Mouse (Mus musculus): ENCODE data around the gene Cox8b.

The Cox8b gene

GRCm38 (mm10) chr7:140859997-140860396 is 40.2 kb downstream of the Cox8b start:
- no peak for DNase-seq

GRCm38 (mm10) chr7:140858746-140859145 is 41.5 kb downstream of the Cox8b start:
- no peak for DNase-seq

- DNase-seq, result peak; percentile 36 to 40
Measured at GRCm38 (mm10) chr7:140857550-140858505, 42.4 kb downstream of the Cox8b start, which contains the start of gene Bet1l. Gene Bet1l (minus strand): TSS chr7:140857577.

GRCm38 (mm10) chr7:140856785-140857549 is 43.3 kb downstream of the Cox8b start, which contains the start of gene Ric8a:
Gene Ric8a (plus strand): TSS chr7:140856957.
- peak; percentile 89 to 91 for DNase-seq

- peak; percentile 84 to 85 for DNase-seq
Measured at GRCm38 (mm10) chr7:140855860-140856784, 44.1 kb downstream of the Cox8b start, which contains the start of gene Gm45785. Gene Gm45785 (minus strand): TSS chr7:140856331.

- peak in 1 of 2 experiments; percentile 39 for DNase-seq
Measured at GRCm38 (mm10) chr7:140855181-140855580, 45.1 kb downstream of the Cox8b start.

GRCm38 (mm10) chr7:140854483-140854882 is 45.8 kb downstream of the Cox8b start:
- DNase-seq, result no peak

GRCm38 (mm10) chr7:140853386-140853785 is 46.9 kb downstream of the Cox8b start:
- DNase-seq, result no peak

GRCm38 (mm10) chr7:140851916-140852315 is 48.3 kb downstream of the Cox8b start:
- no peak for DNase-seq

All from cerebellum, postnatal 14 days (tissue).